Mouse (Mus musculus) cortical plate, adult 2 months (tissue): ENCODE data around the gene Tpst2.

Experiments
- CTCF ChIP-seq: fragments of 200-500 bp; IDR thresholded peaks from 2 replicates; pipeline ENCODE4 v1.5.1; 2011; ENCODE audit warnings: mild to moderate bottlenecking, control low read depth, low read length; ENCODE audit not compliant: insufficient read depth; ENCODE audit errors: extremely low read depth
- POLR2A ChIP-seq: fragments of 200-500 bp; IDR thresholded peaks from 2 replicates; pipeline ENCODE4 v1.6.1; 2011; ENCODE audit warnings: mild to moderate bottlenecking, low read length, control low read depth; ENCODE audit not compliant: insufficient read depth; ENCODE audit errors: extremely low read depth

- no peak for TF ChIP-seq POLR2A
- no peak for TF ChIP-seq CTCF
These were observed 51.4 kb downstream of the Tpst2 start for GRCm38 (mm10) chr5:112327854-112328253.
